Mouse (Mus musculus) testis, postnatal 10 days (tissue): ENCODE data around the gene Gm3685.
A peak's percentile ranks its signal among the peaks of the same experiment; 100 is the strongest.
"Not testable (repeated sequence)": the region's sequence is repeated elsewhere in the genome, so short reads cannot be mapped to it uniquely, and the experiment has no call there.

Experiments used
- DNase-seq: peaks from one replicate; pipeline ENCODE4 v3.0.0; 2021; ENCODE audit warnings: low spot score

Gene Gm3685

DNA sequence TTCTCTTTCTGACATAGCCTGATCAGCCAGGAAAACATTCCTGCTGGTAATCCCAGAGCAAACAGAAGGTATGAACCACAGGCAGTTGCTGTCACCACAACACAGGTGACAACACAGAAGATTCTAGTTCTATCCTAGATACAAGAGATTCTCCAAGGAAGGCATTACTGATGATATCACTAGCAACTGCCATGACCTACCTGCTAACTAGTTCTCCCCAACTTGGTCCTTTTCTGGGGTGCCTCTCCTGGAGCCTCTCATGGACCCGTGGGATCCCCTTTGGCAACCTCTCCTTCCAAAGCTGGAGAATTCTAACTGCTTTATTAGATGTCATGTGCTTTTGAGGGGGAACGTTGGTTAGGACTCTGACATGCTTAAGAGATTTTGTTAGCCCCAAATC is at the start of gene Gm3685:
Gene Gm3685, minus strand, starts transcription at position 101 of the 400 bp plus-strand sequence.
- not testable (repeated sequence) for DNase-seq

DNA sequence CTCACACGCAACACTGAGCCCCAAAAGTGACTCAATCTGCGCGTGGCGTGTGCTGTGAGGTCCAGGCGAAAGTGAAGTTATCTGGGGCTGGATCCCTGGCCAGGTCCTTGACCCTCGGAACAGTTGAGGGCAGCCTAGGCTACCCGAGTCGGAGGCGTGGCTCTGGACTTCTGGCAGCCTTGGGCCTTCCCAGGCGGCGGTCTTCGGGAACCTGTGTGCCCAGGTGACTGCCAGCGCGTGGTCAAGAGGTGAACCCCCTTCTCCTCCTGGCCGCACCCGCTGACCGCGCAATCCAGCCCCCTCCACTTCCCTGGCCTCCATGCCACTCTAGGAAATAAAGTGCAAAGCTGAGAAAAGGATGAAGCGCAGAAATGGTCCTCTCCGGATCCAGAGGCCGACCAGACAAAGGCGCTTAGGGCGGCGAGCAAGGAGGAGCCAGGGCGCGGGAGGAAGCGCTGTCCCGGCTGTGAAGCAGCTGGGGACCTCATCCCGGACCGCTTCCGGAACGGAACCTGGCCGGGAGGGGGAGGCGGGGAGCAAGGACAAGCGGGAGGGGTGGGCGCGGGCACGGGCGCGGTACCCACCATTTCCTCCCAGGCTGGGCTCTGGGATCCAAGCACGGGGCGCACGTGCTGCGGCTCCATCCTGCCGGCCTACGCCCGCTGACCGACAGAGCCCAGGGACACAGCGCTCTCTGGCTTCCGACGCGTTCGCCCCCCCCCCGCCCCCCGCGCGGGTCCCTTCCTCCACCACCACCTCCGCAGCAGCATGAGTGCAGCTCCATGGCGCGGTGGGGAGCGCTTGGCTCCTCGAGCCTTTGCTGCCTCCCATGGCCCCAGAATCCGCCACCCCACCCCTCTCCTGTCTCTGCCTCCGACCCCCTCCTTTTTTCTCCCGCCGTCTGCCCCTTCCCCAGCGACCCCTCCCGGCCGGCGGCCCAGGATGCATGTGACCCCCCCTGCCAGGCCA is 17.7 kb downstream of the Gm3685 start, which contains the start of gene Gm10406:
Gene Gm10406, minus strand, starts transcription at position 669 of the 969 bp plus-strand sequence.
- DNase-seq, result peak; percentile 40

DNA sequence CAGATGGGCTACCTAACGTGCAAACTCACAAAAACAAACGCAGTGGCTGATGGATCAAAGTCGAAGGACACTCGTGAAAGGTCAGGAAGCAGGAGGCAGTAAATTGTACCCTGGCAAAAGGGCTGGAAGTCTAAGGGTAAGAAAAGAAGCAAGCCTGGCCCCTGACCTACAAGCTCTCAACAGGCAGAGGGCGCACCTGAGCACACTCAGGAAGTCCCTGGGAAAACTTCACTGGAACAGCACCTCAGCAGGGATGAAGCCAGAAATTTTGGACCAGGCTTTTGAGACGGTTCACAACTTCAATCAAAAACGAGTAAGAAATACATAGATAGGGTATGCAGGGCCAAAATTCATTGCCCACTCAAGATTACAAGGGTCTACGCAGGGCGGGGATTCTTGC is 18.5 kb downstream of the Gm3685 start:
- peak; percentile 32 for DNase-seq
